Mouse (Mus musculus): ENCODE measurements at regions not wholly inside any gene's neighbourhood (a gene's known extent, or its start where the extent isn't known, plus 50 kb on each side); places are given as distances from the start of the nearest gene placed in this dataset.
A peak's percentile ranks its signal among the peaks of the same experiment; 100 is the strongest.

DNA sequence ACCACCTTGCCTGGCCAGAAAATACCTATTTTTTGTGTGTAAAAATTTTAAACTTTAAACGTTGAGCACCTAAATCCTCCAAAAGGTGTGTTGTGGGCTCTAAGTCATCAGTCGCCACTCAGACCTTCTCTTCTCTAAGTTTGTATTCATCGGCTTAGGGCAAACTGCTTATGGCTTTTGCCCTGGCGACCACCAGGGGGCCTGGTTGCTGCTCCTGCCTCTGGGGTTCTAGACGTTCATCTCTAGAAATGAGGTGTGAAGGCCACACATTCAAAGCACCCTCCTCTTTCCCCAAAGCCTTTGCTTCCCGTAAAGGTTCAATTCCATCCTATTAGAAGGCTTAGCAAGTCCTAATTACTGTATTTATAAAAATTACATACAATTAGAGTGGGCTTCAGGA lies 131.3 kb upstream of the Kcng1 start:
- TF ChIP-seq POLR2A (IDR thresholded peaks at IDR 0.05; ENCODE audit: borderline replicate concordance, control insufficient read depth, low read depth, low read length) = no peak
- peak; percentile 63 for TF ChIP-seq CTCF (IDR thresholded peaks at IDR 0.05; ENCODE audit: control insufficient read depth, insufficient read depth, low read length)
